Mouse (Mus musculus) natural killer cell, adult 2 months (primary cell): ENCODE data around the gene Gmnn.
"Not testable (repeated sequence)": the region's sequence is repeated elsewhere in the genome, so short reads cannot be mapped to it uniquely, and the experiment has no call there.

Experiments used
- DNase-seq, 2 experiments: peaks; one replicate each; pipeline ENCODE4 v3.0.0; 2022; ENCODE audit warnings: low spot score in 2 of 2

Gmnn gene

GRCm38 (mm10) chr13:24761403-24762227, at the start of gene Gmnn:
Gmnn (minus strand) TSS chr13:24761923.
- DNase-seq, result peak; percentile 81 to 86

- no peak for DNase-seq
These were observed 44.4 kb upstream of the Gmnn start for GRCm38 (mm10) chr13:24806079-24806478.

DNA sequence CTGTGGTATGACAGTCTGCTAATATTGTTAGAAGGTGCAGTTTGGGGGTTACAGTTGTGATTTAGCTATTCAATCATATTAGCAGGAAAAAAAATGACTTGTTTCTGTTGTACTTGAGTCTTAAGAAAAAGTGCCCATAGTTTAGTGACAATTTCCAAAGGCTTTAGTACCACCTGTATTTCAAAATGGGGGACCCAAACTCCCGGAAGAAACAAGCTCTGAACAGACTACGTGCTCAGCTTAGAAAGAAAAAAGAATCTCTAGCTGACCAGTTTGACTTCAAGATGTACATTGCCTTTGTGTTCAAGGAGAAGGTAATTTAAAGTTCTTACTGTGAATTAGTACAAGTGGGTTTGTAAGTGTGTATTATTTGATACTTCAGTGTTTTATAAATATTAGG, 41.5 kb upstream of the Gmnn start:
- DNase-seq, result no peak

GRCm38 (mm10) chr13:24802131-24802691, 40.5 kb upstream of the Gmnn start:
- peak; percentile 34 for DNase-seq

DNA sequence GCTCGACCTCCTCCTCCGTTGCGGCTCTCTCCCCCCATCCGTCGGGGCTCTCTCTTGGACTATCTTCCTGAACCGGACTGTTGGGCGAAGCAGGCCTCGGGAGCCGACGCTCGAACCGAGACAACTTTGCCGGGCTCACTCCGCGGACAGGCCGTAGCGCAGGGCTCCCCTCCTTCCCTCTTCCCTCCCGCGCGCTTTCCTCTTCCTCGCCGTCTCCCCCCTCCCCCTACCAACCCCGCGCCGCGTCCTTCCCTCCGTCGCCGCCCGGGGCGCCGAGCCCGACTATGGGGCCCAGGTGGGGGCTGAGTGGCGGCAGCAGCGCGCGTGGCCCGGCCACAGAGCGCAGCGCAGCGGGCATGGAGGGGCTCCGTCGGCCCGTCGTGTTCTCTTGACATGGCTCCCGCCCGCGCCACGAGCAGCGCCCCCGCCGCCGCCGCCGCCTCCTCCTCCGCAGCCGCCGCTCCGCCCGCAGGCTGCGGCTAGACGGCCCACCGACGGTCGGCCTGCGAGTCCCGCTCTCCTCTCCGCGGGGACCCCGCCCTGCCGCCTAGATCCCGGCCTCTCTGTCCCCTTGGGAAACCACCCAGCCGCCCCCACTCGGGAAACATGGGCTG, 39.7 kb upstream of the Gmnn start, which contains the start of gene BC005537:
TSS of gene BC005537 (plus strand) at position 350 of the 614 bp plus-strand sequence.
- peak in 1 of 2 experiments; percentile 61 for DNase-seq

DNA sequence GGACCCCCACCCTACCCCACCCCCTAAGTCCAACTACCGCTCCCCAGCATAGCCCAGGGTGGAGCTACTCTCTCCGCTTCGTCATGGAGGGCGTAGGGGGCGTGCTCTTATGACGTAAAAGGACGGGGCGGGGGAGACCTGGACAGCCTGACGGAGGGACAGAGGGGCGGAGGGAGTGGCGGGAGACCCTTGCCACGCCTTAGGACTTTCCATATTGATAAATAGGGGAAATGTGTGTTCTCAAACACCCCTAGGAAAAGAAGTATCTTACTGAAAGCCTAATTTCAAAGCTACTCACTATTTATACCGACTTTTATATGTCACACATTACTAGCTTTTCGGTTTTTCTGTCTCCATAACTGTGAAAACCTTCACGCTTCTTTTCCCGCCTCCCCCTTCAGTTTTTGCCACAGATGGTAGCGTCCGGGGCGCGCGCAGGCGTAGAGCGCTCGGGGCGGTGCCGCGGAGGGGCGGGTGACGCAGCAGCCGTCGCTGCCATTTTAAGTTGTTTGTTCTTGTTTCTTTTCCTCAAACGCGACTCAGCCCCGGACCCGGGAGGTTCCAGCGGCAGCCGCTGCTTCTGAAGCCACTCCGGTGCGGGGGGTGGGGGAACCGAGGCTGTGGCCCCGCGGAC, 39.1 kb upstream of the Gmnn start:
- DNase-seq, result peak; percentile 99

GRCm38 (mm10) chr13:24799925-24800673, 38.4 kb upstream of the Gmnn start:
- peak; percentile 15 to 18 for DNase-seq

DNA sequence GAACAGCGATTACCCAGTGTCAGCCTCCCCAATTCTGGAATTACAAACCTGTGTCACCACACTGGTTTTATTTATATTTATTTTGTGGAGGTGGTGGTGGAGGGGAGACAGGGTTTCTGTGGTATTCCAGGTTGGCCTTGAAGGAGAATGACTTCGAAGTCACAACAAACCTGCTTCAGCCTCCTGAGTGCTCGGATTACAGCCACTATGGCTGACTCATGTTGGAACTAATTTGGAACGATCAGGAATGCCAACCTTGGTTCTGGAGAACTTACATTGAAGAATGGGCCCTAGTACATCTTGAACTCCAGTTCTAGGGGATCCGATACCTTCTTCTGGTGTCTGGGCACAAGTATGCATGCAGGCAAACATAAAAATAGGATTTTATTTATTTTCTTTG, 37.7 kb upstream of the Gmnn start:
- DNase-seq, result no peak

DNA sequence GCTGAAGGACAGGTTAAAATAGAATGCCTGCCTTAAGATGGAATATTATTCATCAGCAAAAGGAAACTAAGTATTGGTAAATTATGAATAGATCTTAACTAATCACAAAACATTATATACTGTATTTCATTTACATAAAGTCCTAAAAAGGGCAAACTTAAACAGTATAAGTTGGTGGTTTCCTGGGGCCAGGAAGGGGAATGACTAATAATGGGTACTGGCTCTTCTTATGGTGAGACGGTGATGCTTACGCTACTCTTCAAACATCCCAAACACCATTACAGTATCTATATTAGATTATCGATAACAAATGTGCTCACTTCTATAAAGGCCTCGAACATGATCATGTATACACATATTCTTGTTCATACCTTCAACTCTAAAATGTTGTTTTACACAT, 37.0 kb upstream of the Gmnn start:
- no peak for DNase-seq

- DNase-seq, result no peak
These were observed 30.8 kb upstream of the Gmnn start for GRCm38 (mm10) chr13:24792411-24793045.

DNA sequence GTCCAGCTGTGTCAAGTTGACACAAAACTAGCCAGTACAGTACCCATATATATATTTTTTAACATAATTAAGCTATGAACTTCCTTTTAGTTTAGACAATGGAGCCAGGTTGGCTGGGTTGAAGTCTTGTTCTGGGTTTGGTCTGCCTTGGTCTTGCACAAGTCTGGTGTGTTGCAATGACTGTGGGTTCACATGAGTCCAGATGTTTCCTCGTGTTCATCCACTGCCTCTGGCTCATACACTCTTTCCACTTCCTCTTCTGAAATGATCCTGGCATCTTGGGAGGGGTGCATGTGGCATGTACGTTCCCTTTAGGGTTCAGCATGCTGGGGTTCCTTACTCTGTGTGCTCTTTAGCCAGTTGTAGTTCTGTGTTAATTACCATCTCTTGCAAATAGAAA, 29.6 kb upstream of the Gmnn start:
- no peak for DNase-seq

DNA sequence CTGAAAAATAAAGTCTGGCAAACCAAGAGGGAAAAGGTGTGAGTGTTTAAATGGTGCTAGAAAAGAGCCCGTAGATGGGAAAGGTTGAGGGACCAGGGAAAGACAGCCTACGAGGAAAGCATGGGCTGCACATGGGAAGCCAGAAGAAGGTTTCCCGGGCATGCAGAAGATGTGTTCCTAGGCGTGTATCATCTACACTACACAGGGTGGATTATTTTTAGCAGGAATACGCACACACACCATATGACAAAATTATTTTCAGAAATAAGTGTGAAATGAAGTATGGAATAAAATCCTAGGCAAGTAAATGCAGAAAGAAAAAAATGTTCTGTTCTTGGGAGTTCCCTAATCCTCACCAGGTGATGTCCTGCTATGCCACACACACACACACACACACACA, 25.8 kb upstream of the Gmnn start:
- DNase-seq, result no peak

DNA sequence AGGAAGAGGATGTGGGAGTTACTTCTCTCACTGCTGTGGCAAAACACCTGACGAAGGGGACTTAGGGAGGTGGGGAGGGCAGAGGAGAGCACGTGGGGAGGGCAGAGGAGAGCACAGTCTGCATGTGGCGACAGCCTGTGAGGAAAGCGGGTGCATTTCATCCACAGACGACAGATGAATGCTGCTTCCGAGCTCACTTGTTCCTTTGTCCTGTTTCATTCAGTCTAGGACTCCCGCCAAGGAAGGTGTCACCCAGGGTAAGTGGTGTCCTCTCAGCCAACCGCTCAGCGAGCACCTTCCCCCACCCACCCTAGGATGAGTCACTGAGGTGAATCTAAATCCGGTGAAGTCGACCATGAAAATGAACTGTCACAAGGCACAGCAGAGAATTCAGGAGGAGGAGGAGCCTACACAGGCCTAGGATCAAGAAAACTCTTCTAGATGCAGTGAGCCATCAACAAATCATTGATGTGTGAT, 24.3 kb upstream of the Gmnn start:
- DNase-seq, result peak; percentile 44 to 54

DNA sequence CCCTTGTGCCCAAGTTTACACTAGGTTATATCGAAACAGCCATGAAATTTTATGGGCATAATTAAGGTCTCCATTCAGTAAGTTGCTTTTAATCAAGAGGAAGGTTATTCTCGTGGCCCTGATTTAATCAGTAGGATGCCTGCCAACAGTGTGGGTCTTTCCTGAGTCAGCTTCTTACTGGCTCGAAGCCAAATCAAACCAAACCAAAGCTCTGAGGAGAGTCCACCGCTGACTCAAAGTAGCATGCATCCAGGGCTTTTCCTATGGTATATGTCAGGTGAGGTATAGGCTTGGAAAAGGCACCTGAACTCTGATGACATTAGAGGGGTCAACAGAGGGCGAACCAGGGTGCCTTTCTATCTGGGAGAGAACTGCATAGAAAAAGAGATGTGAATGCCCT, 20.2 kb upstream of the Gmnn start:
- no peak for DNase-seq

- DNase-seq, result no peak
These were observed 17.1 kb upstream of the Gmnn start for GRCm38 (mm10) chr13:24778706-24779380.

GRCm38 (mm10) chr13:24778026-24778425, 16.3 kb upstream of the Gmnn start:
- no peak for DNase-seq

GRCm38 (mm10) chr13:24776146-24776844, 14.6 kb upstream of the Gmnn start:
- peak; percentile 41 to 67 for DNase-seq

GRCm38 (mm10) chr13:24771482-24771881, 9.8 kb upstream of the Gmnn start:
- DNase-seq, result not testable (repeated sequence)

DNA sequence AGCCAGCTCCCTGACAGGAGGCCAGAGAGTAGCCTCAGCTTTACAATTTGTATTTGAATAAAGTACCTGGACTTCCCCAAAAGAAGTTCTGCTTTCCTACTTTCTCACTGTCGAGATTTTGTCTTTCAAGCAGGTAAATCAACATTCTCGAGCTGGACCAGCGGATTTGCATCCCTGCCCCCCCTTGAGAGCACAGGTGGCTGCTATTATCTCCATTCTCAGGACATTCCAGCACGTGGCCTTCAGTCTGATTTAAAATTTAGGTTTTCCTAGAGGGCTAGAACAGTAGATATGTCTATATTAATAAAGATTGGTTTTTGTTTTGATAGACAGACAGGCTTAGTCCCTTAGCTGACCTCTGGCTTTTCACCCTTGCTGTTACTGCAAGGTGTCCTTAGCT, 6.1 kb upstream of the Gmnn start:
- not testable (repeated sequence) for DNase-seq

DNA sequence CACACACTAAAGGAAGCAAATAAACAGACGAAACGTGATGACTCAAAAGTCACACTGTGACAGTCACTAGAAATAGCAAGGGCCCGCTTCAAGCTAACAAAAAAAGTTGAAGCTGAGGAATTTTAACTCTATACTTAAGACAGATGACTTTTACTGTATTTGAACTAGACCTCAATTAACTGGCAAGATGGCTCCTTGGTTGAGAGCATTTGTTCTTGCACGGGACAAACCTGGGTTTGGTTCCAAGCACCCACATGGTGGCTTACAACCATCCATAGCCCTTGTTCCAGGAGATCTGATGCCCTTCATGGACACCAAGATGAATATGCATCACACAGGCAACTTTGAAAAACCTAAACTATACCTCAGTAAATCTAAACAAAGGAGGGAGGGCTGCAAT, 531 bp upstream of the Gmnn start:
- DNase-seq, result no peak
